Mouse (Mus musculus): ENCODE results near the gene Rps2. TPM values are rescaled to one million over a fixed set of nuclear protein-coding genes. Genes with fewer than 3 reads are reported as not detected.
A peak's percentile ranks its signal among the peaks of the same experiment; 100 is the strongest.

The Rps2 gene
- polyA plus RNA-seq, 1 experiment, result 515 TPM

DNA sequence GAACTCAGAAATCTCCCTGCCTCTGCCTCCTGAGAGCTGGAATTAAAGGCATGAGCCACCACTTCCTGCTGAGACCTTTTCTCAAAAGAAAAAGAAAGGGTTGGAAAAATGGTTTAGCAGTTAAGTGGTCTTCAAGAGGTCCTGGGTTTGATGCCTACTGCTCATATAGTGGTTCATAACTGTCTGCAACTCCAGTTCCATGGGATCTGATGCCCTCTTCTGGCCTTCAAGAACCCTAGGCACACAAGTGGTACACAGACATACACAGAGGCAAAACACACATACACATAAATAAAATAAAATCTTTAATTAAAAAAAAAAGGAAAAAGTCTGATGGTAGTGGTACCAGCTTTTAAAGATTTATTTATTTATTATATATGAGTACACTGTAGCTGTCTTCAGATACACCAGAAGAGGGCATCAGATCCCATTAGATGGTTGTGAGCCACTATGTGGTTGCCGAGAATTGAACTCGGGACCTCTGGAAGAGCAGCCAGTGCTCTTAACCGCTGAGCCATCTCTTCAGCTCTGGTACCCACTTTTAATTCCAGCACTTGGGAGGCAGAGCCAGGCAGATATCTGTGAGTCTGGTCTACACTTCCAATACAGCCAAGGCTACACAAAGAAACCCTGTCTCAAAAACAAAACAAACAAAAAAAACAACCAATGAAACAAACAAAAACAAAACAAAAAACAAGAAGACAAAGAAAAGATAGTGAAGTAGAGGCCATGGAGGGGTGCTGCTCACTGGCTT lies 7.9 kb downstream of the Rps2 start:
- H3K27me3 ChIP-seq (ENCODE audit: control insufficient read depth, insufficient read depth, low read length), result no peaks in the 10 kb centered on the region
- H3K4me3 ChIP-seq (ENCODE audit: control insufficient read depth, low read depth, low read length), result no peak overlapping the region
- no peak overlapping the region for H3K27ac ChIP-seq (ENCODE audit: control insufficient read depth, insufficient read depth, low read depth, low read length)
- TF ChIP-seq CTCF (IDR thresholded peaks at IDR 0.05; ENCODE audit: control insufficient read depth, insufficient read depth, insufficient replicate concordance, low read depth, low read length) (no peak), POLR2A (IDR thresholded peaks at IDR 0.05; ENCODE audit: control insufficient read depth, low read depth, low read length) (no peak)
- peaks cover 12% of the 10 kb centered on the region for H3K4me1 ChIP-seq (ENCODE audit: control insufficient read depth, insufficient read depth, low read length)
- H3K36me3 ChIP-seq (ENCODE audit: control insufficient read depth, insufficient read depth, low read length), result no peaks in the 10 kb centered on the region

DNA sequence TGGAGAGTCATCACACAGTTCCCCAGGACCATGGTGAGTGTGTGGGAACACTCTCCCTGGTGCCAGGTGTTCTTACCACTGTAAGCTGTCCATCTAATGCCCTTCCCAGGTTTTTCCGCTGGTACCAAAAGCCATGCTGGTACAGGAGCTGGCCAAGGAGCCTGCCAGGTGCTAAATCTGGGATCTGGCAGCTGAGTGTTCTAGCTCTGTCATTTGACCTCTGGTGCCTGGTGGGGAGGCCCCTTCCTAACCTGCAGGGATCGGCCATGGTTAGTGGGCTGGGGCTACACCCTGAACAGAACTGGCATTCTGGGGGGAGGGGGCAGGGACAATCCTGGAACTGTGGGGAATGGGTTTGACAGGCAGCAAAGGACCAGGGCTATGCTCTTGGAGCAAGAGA lies 9.7 kb downstream of the Rps2 start, which contains the start of gene Rpl3l:
Rpl3l (plus strand) TSS at position 203 of the 400 bp plus-strand sequence.
- Histone ChIP-seq H3K4me3 (ENCODE audit: control insufficient read depth, low read depth, low read length) (peak within 1 kb of the TSS; percentile 59), H3K4me1 (ENCODE audit: control insufficient read depth, insufficient read depth, low read length) (peaks cover 12% of the 10 kb centered on the region), H3K36me3 (ENCODE audit: control insufficient read depth, insufficient read depth, low read length) (no peaks in the 10 kb centered on the region), H3K27ac (ENCODE audit: control insufficient read depth, insufficient read depth, low read depth, low read length) (no peak within 1 kb of the TSS), H3K27me3 (ENCODE audit: control insufficient read depth, insufficient read depth, low read length) (no peaks in the 10 kb centered on the region)
- TF ChIP-seq CTCF (IDR thresholded peaks at IDR 0.05; ENCODE audit: control insufficient read depth, insufficient read depth, insufficient replicate concordance, low read depth, low read length) (no peak), POLR2A (IDR thresholded peaks at IDR 0.05; ENCODE audit: control insufficient read depth, low read depth, low read length) (no peak)

DNA sequence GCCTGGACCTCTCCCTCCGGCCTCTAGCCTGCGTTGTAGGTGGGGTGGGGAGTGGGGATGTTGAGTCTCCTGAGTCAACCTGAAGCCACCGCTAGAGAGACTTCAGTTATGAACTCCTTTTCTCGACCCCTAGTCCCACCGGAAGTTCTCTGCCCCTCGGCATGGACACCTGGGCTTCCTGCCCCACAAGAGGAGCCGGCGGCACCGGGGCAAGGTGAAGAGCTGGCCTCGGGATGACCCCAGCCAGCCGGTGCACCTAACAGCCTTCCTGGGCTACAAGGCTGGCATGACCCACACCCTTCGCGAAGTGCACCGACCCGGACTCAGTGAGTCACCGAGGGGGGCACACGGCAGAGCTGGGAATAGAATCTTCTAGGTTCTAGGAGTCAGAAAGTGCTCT lies 10.3 kb downstream of the Rps2 start:
- peak overlapping the region; percentile 59 for H3K4me3 ChIP-seq (ENCODE audit: control insufficient read depth, low read depth, low read length)
- no peak for TF ChIP-seq POLR2A (IDR thresholded peaks at IDR 0.05; ENCODE audit: control insufficient read depth, low read depth, low read length)
- no peaks in the 10 kb centered on the region for H3K27me3 ChIP-seq (ENCODE audit: control insufficient read depth, insufficient read depth, low read length)
- H3K4me1 ChIP-seq (ENCODE audit: control insufficient read depth, insufficient read depth, low read length), result peaks cover 12% of the 10 kb centered on the region
- no peak overlapping the region for H3K27ac ChIP-seq (ENCODE audit: control insufficient read depth, insufficient read depth, low read depth, low read length)
- H3K36me3 ChIP-seq (ENCODE audit: control insufficient read depth, insufficient read depth, low read length), result no peaks in the 10 kb centered on the region

DNA sequence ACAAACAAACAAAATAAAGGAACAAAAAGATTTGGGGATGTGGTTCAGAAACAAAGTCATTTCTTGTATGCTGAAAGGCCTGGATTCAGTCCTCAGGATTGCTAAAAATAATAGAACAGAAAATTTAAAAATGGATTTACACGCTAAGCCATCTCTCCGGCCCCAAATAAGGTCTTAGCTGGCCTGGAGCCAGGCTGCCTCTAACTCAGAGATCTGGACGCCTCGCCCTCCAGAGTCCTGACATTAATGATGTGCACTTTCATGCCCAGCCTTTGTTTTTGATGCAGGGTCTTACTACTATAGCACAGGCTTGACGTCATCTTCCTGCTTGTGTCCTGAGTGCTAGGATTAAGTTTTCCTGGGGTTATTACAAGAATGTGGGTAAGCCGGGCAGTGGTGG lies 11.2 kb downstream of the Rps2 start:
- Histone ChIP-seq H3K4me1 (ENCODE audit: control insufficient read depth, insufficient read depth, low read length) (peaks cover 12% of the 10 kb centered on the region), H3K27ac (ENCODE audit: control insufficient read depth, insufficient read depth, low read depth, low read length) (no peak overlapping the region), H3K36me3 (ENCODE audit: control insufficient read depth, insufficient read depth, low read length) (no peaks in the 10 kb centered on the region), H3K4me3 (ENCODE audit: control insufficient read depth, low read depth, low read length) (no peak overlapping the region), H3K27me3 (ENCODE audit: control insufficient read depth, insufficient read depth, low read length) (no peaks in the 10 kb centered on the region)
- TF ChIP-seq POLR2A (IDR thresholded peaks at IDR 0.05; ENCODE audit: control insufficient read depth, low read depth, low read length), result no peak
- TF ChIP-seq CTCF (IDR thresholded peaks at IDR 0.05; ENCODE audit: control insufficient read depth, insufficient read depth, insufficient replicate concordance, low read depth, low read length), result no peak

DNA sequence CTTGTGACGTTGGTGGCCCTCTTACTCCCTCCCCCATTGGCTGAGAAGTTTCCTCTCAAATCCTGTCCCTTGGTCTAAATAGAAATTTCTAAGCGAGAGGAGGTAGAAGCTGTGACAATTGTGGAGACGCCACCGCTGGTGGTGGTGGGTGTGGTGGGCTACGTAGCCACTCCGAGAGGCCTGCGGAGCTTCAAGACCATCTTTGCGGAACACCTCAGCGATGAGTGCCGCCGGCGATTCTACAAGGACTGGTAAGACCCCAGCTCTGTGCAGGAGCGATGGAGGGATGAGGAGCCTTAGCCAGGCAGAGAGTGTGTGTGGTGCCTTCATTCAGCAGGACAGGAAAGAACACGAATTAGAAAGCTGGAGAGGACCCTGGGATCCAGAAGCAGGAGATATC lies 12.9 kb downstream of the Rps2 start:
- TF ChIP-seq POLR2A (IDR thresholded peaks at IDR 0.05; ENCODE audit: control insufficient read depth, low read depth, low read length) (no peak), CTCF (IDR thresholded peaks at IDR 0.05; ENCODE audit: control insufficient read depth, insufficient read depth, insufficient replicate concordance, low read depth, low read length) (no peak)
- Histone ChIP-seq H3K4me1 (ENCODE audit: control insufficient read depth, insufficient read depth, low read length) (peaks cover 16% of the 10 kb centered on the region), H3K27ac (ENCODE audit: control insufficient read depth, insufficient read depth, low read depth, low read length) (no peak overlapping the region), H3K4me3 (ENCODE audit: control insufficient read depth, low read depth, low read length) (no peak overlapping the region), H3K36me3 (ENCODE audit: control insufficient read depth, insufficient read depth, low read length) (no peaks in the 10 kb centered on the region), H3K27me3 (ENCODE audit: control insufficient read depth, insufficient read depth, low read length) (no peaks in the 10 kb centered on the region)

DNA sequence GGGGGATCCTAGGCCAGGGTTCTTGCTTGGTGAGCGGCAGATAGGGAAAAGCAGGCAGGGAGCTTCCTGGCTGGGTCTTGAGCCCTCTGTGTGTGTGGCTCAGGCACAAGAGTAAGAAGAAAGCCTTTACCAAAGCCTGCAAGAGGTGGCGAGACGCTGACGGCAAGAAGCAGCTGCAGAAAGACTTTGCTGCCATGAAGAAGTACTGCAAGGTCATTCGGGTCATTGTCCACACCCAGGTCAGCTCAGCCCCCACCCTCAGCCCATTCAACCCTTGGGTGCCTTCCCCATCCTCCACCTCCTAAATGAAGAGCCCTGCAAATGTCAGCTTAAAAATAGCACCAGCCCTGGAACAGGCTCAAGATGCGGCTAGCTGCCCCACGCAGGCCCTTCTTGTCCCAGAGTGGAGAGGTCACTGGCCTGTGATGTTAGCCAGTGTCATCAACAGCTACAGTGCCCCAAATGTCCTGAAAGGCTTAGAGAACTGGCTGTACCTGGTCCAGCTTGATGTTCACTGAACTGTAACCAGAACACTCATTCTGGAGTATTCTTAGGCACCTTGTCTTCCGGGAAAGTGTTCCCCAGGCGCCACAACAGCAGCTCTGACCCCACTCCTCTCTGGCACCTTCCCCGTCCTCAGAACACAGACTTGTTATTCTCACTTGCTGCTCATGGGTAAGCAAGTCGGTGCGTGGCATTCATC lies 14.5 kb downstream of the Rps2 start:
- Histone ChIP-seq H3K36me3 (ENCODE audit: control insufficient read depth, insufficient read depth, low read length) (no peaks in the 10 kb centered on the region), H3K4me3 (ENCODE audit: control insufficient read depth, low read depth, low read length) (no peak overlapping the region), H3K27me3 (ENCODE audit: control insufficient read depth, insufficient read depth, low read length) (no peaks in the 10 kb centered on the region), H3K4me1 (ENCODE audit: control insufficient read depth, insufficient read depth, low read length) (peaks cover 29% of the 10 kb centered on the region), H3K27ac (ENCODE audit: control insufficient read depth, insufficient read depth, low read depth, low read length) (no peak overlapping the region)
- no peak for TF ChIP-seq POLR2A (IDR thresholded peaks at IDR 0.05; ENCODE audit: control insufficient read depth, low read depth, low read length)
- no peak for TF ChIP-seq CTCF (IDR thresholded peaks at IDR 0.05; ENCODE audit: control insufficient read depth, insufficient read depth, insufficient replicate concordance, low read depth, low read length)

DNA sequence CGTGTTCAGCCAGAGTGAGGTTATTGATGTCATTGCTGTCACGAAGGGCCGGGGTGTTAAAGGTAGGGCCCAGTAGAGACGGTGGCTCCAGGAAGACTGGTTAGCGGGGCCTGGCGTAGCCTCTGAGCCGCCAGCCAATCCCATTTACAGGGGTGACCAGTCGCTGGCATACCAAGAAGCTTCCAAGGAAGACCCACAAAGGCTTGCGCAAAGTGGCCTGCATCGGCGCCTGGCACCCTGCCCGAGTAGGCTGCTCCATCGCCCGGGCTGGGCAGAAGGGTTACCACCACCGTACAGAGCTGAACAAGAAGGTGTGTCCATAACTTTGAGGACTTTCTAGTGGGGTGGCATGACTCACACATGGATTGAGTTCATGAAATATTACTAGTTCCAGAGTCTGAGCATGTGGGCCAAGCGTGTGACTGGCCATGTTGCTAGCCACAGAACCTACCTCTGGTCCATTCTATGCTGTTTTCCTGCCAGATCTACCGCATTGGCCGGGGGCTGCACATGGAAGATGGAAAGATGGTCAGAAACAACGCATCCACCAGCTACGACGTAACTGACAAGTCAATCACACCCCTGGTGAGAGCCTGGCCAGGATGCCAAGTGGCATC lies 15.6 kb downstream of the Rps2 start:
- no peak for TF ChIP-seq CTCF (IDR thresholded peaks at IDR 0.05; ENCODE audit: control insufficient read depth, insufficient read depth, insufficient replicate concordance, low read depth, low read length)
- no peak for TF ChIP-seq POLR2A (IDR thresholded peaks at IDR 0.05; ENCODE audit: control insufficient read depth, low read depth, low read length)

More for the DNA sequence above, 15.6 kb downstream of the Rps2 start:
- Histone ChIP-seq H3K36me3 (ENCODE audit: control insufficient read depth, insufficient read depth, low read length) (no peaks in the 10 kb centered on the region), H3K27me3 (ENCODE audit: control insufficient read depth, insufficient read depth, low read length) (no peaks in the 10 kb centered on the region), H3K4me3 (ENCODE audit: control insufficient read depth, low read depth, low read length) (no peak overlapping the region), H3K27ac (ENCODE audit: control insufficient read depth, insufficient read depth, low read depth, low read length) (no peak overlapping the region), H3K4me1 (ENCODE audit: control insufficient read depth, insufficient read depth, low read length) (peaks cover 22% of the 10 kb centered on the region)

All from testis, adult 2 months (tissue).